Mouse (Mus musculus) forebrain, embryonic 15.5 days (tissue): ENCODE measurements at regions not wholly inside any gene's neighbourhood (a gene's known extent, or its start where the extent isn't known, plus 50 kb on each side); places are given as distances from the start of the nearest gene placed in this dataset.
"Not testable (repeated sequence)": the region's sequence is repeated elsewhere in the genome, so short reads cannot be mapped to it uniquely, and the experiment has no call there.

Experiments used
- ATAC-seq: fragments of 200-750 bp; cut with Nextera tagmentation; replicated peaks from 2 replicates; pipeline ENCODE4 v1.8.0; 2017; ENCODE audit warnings: mild to moderate bottlenecking, moderate TSS enrichment, moderate library complexity
- H3K27ac ChIP-seq: fragments of 300-500 bp; sonication (generic); replicated peaks from 2 replicates; pipeline ENCODE4 v1.5.1; 2015; ENCODE audit warnings: mild to moderate bottlenecking, inconsistent platforms
- H3K27me3 ChIP-seq: fragments of 300-500 bp; sonication (generic); 2 replicates; pipeline ENCODE4 v1.6.1; 2015; ENCODE audit warnings: inconsistent platforms
- H3K36me3 ChIP-seq: fragments of 300-500 bp; sonication (generic); 2 replicates; pipeline ENCODE4 v1.6.1; 2015; ENCODE audit warnings: mild to moderate bottlenecking, inconsistent platforms
- H3K4me1 ChIP-seq: fragments of 300-500 bp; sonication (generic); 2 replicates; pipeline ENCODE4 v1.6.1; 2015; ENCODE audit warnings: inconsistent platforms
- H3K4me2 ChIP-seq: fragments of 300-500 bp; sonication (generic); replicated peaks from 2 replicates; pipeline ENCODE4 v1.6.1; 2015; ENCODE audit warnings: mild to moderate bottlenecking, inconsistent platforms
- H3K4me3 ChIP-seq: fragments of 300-500 bp; sonication (generic); 2 replicates; pipeline ENCODE4 v1.5.1; 2015; ENCODE audit warnings: mild to moderate bottlenecking, inconsistent platforms
- H3K9ac ChIP-seq: fragments of 300-500 bp; sonication (generic); replicated peaks from 2 replicates; pipeline ENCODE4 v1.6.1; 2015; ENCODE audit warnings: mild to moderate bottlenecking, inconsistent platforms
- H3K9me3 ChIP-seq: fragments of 300-500 bp; sonication (generic); 2 replicates; pipeline ENCODE4 v1.6.1; 2016; ENCODE audit warnings: inconsistent platforms
- WGBS: fragments of 180-500 bp; shearing (Covaris S2); methylation state at CpG from one replicate; pipeline ENCODE4 v1.1.7; 2015; ENCODE audit warnings: mixed read lengths; 5-methylcytosine and 5-hydroxymethylcytosine counted together

GRCm38 (mm10) chr16:83566478-83567160, 738.4 kb downstream of the Gm21833 start:
- Histone ChIP-seq H3K36me3 (no peaks in the 10 kb centered on the region), H3K4me2 (no peak overlapping the region), H3K9ac (no peak overlapping the region), H3K27ac (no peak overlapping the region), H3K4me1 (no peaks in the 10 kb centered on the region), H3K4me3 (no peak overlapping the region), H3K9me3 (no peaks in the 10 kb centered on the region), H3K27me3 (no peaks in the 10 kb centered on the region)
- no peak for ATAC-seq
- WGBS: 95% methylated on average over 5 of the region's 5 CpGs

GRCm38 (mm10) chr16:83579082-83579481, 750.9 kb downstream of the Gm21833 start:
- H3K9ac ChIP-seq, H3K36me3 ChIP-seq, H3K4me2 ChIP-seq, H3K4me1 ChIP-seq, H3K27ac ChIP-seq, ATAC-seq, H3K4me3 ChIP-seq, H3K9me3 ChIP-seq, H3K27me3 ChIP-seq: not testable (repeated sequence)

- Histone ChIP-seq H3K4me3 (no peak overlapping the region), H3K4me1 (no peaks in the 10 kb centered on the region), H3K36me3 (no peaks in the 10 kb centered on the region), H3K27me3 (no peaks in the 10 kb centered on the region), H3K4me2 (no peak overlapping the region), H3K9ac (no peak overlapping the region), H3K27ac (no peak overlapping the region), H3K9me3 (no peaks in the 10 kb centered on the region)
- WGBS: 51% methylated on average over 2 of the region's 2 CpGs
- ATAC-seq: peak; percentile 53; the same call in 1 of the 2 replicates
These were observed 778.6 kb downstream of the Gm21833 start for GRCm38 (mm10) chr16:83606804-83607203.

DNA sequence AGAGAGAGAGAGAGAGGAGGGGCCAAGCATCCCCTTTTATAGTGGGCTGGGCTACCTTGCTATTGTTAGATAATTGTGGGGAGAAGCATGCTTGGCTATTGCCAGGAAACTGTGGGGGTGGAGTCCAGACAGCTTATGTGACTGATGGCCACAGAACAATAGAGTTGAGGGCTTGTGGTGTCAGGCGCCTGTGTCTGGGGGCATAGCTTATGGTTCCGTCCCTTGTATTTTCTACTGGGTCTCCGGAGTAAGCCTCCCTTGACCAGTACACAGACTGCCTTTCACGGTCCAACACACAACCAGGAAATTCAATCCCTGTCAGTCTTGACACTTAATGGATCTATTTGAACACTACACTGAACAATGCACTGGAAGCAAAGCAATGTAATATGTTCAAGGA, 781.1 kb downstream of the Gm21833 start:
- WGBS: 80% methylated on average over 4 of the region's 4 CpGs
- H3K36me3 ChIP-seq: no peaks in the 10 kb centered on the region
- no peaks in the 10 kb centered on the region for H3K27me3 ChIP-seq
- no peak for ATAC-seq
- H3K4me1 ChIP-seq: no peaks in the 10 kb centered on the region
- H3K4me3 ChIP-seq: no peak overlapping the region
- no peak overlapping the region for H3K27ac ChIP-seq
- H3K9me3 ChIP-seq: no peaks in the 10 kb centered on the region
- no peak overlapping the region for H3K4me2 ChIP-seq
- H3K9ac ChIP-seq: no peak overlapping the region
